Mouse (Mus musculus) CD4-positive helper T cell, adult 2 months (primary cell): ENCODE measurements at regions not wholly inside any gene's neighbourhood (a gene's known extent, or its start where the extent isn't known, plus 50 kb on each side); places are given as distances from the start of the nearest gene placed in this dataset.

ENCODE experiments used
- DNase-seq: peaks from one replicate; pipeline ENCODE4 v3.0.0-alpha.2; 2012; ENCODE audit warnings: low read depth, missing footprints, low spot score

GRCm38 (mm10) chr15:60762071-60762470 lies 91.5 kb downstream of the Fam84b start:
- DNase-seq = no peak

GRCm38 (mm10) chr15:60760015-60760437 lies 93.6 kb downstream of the Fam84b start:
- peak; percentile 26 for DNase-seq

- DNase-seq = no peak
Observed at GRCm38 (mm10) chr15:60754246-60754645, 99.3 kb downstream of the Fam84b start.

- no peak for DNase-seq
Observed at GRCm38 (mm10) chr15:60739598-60739997, 114.0 kb downstream of the Fam84b start.

GRCm38 (mm10) chr15:60738258-60738657 lies 115.3 kb downstream of the Fam84b start:
- no peak for DNase-seq

- DNase-seq = no peak
Observed at GRCm38 (mm10) chr15:60732416-60732815, 121.2 kb downstream of the Fam84b start.

GRCm38 (mm10) chr15:60728754-60729153 lies 124.8 kb downstream of the Fam84b start:
- DNase-seq = no peak

GRCm38 (mm10) chr15:60728337-60728736 lies 125.2 kb downstream of the Fam84b start:
- DNase-seq = no peak

GRCm38 (mm10) chr15:60719332-60719731 lies 134.2 kb downstream of the Fam84b start:
- no peak for DNase-seq

- no peak for DNase-seq
Observed at GRCm38 (mm10) chr15:60708678-60709077, 144.9 kb downstream of the Fam84b start.

GRCm38 (mm10) chr15:60706009-60706408 lies 147.6 kb downstream of the Fam84b start:
- no peak for DNase-seq

- DNase-seq = no peak
Observed at GRCm38 (mm10) chr15:60701273-60701672, 152.3 kb downstream of the Fam84b start.

- no peak for DNase-seq
Observed at GRCm38 (mm10) chr15:60694746-60695145, 158.8 kb downstream of the Fam84b start.

GRCm38 (mm10) chr15:60693751-60694500 lies 159.7 kb downstream of the Fam84b start:
- DNase-seq = peak; percentile 27

GRCm38 (mm10) chr15:60692718-60693597 lies 160.6 kb downstream of the Fam84b start:
- DNase-seq = no peak

- no peak for DNase-seq
Observed at GRCm38 (mm10) chr15:60692149-60692548, 161.4 kb downstream of the Fam84b start.

GRCm38 (mm10) chr15:60677397-60677796 lies 176.2 kb downstream of the Fam84b start:
- DNase-seq = no peak

- DNase-seq = no peak
Observed at GRCm38 (mm10) chr15:60657572-60657971, 196.0 kb downstream of the Fam84b start.

GRCm38 (mm10) chr15:60655113-60655512 lies 198.5 kb downstream of the Fam84b start:
- no peak for DNase-seq

GRCm38 (mm10) chr15:60649252-60649651 lies 204.3 kb downstream of the Fam84b start:
- DNase-seq = no peak

- no peak for DNase-seq
Observed at GRCm38 (mm10) chr15:60641770-60642169, 211.8 kb downstream of the Fam84b start.

- DNase-seq = no peak
Observed at GRCm38 (mm10) chr15:60633457-60633850, 220.1 kb downstream of the Fam84b start.
